Mouse (Mus musculus): Measurements from ENCODE around the gene Ccdc159.

DNA sequence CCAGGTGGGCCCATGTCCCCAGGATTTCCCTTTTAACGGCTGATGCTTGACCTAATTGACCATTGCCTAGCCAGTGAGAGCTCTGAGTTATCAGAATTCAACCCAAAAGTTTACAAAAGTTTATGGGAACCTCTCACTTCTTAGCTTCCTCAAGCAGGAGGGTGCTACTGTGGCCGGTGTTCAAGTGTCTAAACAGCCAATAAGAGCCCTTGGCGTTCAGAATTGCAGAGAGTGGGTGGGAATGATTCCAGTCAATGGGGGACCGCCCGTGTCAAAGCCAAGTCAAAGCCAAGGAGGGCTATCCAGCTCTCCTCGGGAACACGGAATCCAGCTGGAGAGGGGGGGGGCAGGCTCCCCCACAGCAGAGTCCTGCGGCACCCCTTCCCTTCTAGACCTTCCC is 20.9 kb downstream of the Ccdc159 start:
- no peak for TF ChIP-seq HCFC1 (IDR thresholded peaks at IDR 0.05; ENCODE audit: borderline replicate concordance, insufficient read depth, low read length)
- TF ChIP-seq ZC3H11A (IDR thresholded peaks at IDR 0.05; ENCODE audit: borderline replicate concordance, low read depth, low read length), result no peak
